ENCODE assay signal across 9 mouse cellular contexts in the genomic region with DNA sequence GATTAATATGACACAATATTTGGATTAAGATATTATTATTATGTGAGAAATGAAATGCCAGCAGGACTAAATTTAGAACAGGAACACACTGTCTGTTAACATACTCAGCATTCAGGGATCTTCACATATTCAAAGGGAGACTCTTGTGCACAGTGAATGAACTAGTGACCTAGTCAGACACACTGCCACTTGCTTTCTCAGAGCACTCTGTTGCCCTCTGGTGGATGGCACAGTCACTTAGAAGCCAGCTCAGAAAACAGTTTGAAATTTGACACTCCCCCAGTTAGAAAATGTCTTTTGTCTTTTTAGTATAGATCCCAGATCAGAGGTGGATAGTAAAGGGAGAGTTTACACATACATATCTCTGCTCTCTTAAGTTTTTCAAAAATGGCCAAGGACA.
DNase-seq lines count a peak whose midpoint lies in the region; ATAC-seq and TF ChIP-seq lines count a peak whose summit lies in the region.
"Had no signal": no experiment of that assay in that cellular context is flagged by ENCODE, and none has a peak within 500 bp of the region (broad histone marks: within the 10 kb centered on the region; RNA-seq: fewer than 3 reads in every experiment).

No protein-coding gene starts in this region.

- no peak overlapping the region for H3K4me2 ChIP-seq in neural tube, embryonic 15.5 days
- H3K4me2 ChIP-seq in midbrain, postnatal 0 days (ENCODE audit: low read depth, low read length, poor library complexity, severe bottlenecking): no peak overlapping the region
- H3K4me2 ChIP-seq in stomach, postnatal 0 days (replicated peaks; ENCODE audit: low read depth): no peak overlapping the region
- H3K4me2 ChIP-seq: embryonic facial prominence, embryonic 13.5 days had no signal

- H3K27ac ChIP-seq in neural tube, embryonic 15.5 days (replicated peaks): no peak overlapping the region
- H3K27ac ChIP-seq in midbrain, postnatal 0 days (ENCODE audit: low read depth, low read length): no peak overlapping the region
- H3K27ac ChIP-seq in stomach, postnatal 0 days (replicated peaks): no peak overlapping the region
- H3K27ac ChIP-seq: embryonic facial prominence, embryonic 13.5 days had no signal

- H3K4me1 ChIP-seq in neural tube, embryonic 15.5 days: no peaks in the 10 kb centered on the region
- no peaks in the 10 kb centered on the region for H3K4me1 ChIP-seq in midbrain, postnatal 0 days (ENCODE audit: insufficient read depth, low read length)
- no peaks in the 10 kb centered on the region for H3K4me1 ChIP-seq in stomach, postnatal 0 days (replicated peaks; ENCODE audit: control insufficient read depth, insufficient read depth)
- H3K4me1 ChIP-seq: embryonic facial prominence, embryonic 13.5 days had no signal

- DNase-seq in neural tube, embryonic 10.5 days (ENCODE audit: extremely low spot score, low spot score): peak; percentile 60
- peak; percentile 12 for DNase-seq in cerebellum, adult 11 months
- peak; percentile 21 to 82 for DNase-seq in frontal cortex, adult 2 months (ENCODE audit: extremely low spot score in 1 of 2, low spot score in 1 of 2)
- DNase-seq in left cerebral cortex, adult 8-10 months (ENCODE audit: low spot score in 2 of 2): peak; percentile 13
- peak; percentile 80 for DNase-seq in midbrain, postnatal 0 days (ENCODE audit: low spot score)
- DNase-seq in stomach, postnatal 0 days (ENCODE audit: low spot score): peak; percentile 73

- ATAC-seq in neural tube, embryonic 15.5 days (ENCODE audit: low FRiP score): no peak
- peak; percentile 61 for ATAC-seq in inflammation-experienced regulatory T-cells, adult 6 months
- no peak for ATAC-seq in midbrain, postnatal 0 days (ENCODE audit: low FRiP score)
- peak; percentile 63; the same call in 1 of the 2 replicates for ATAC-seq in stomach, postnatal 0 days (ENCODE audit: low FRiP score, low TSS enrichment)

- H3K36me3 ChIP-seq in neural tube, embryonic 15.5 days: no peaks in the 10 kb centered on the region
- no peaks in the 10 kb centered on the region for H3K36me3 ChIP-seq in midbrain, postnatal 0 days (ENCODE audit: insufficient read depth, low read length)
- H3K36me3 ChIP-seq in stomach, postnatal 0 days (ENCODE audit: control insufficient read depth, insufficient read depth, low read length): no peaks in the 10 kb centered on the region
- H3K36me3 ChIP-seq: embryonic facial prominence, embryonic 13.5 days had no signal

- TF ChIP-seq CTCF in midbrain, postnatal 0 days (IDR thresholded peaks at IDR 0.05): peak; percentile 89
- peak; percentile 95 for TF ChIP-seq CTCF in stomach, postnatal 0 days (IDR thresholded peaks at IDR 0.05; ENCODE audit: low read depth)

- no peak for TF ChIP-seq EP300 in stomach, postnatal 0 days (optimal IDR thresholded peaks at IDR 0.05)

- H3K4me3 ChIP-seq in neural tube, embryonic 15.5 days (replicated peaks): no peak overlapping the region
- H3K4me3 ChIP-seq in midbrain, postnatal 0 days (ENCODE audit: low read depth, low read length): no peak overlapping the region
- no peak overlapping the region for H3K4me3 ChIP-seq in stomach, postnatal 0 days (ENCODE audit: low read depth, low read length)
- H3K4me3 ChIP-seq: embryonic facial prominence, embryonic 13.5 days had no signal

- no peak overlapping the region for H3K9ac ChIP-seq in neural tube, embryonic 15.5 days (replicated peaks)
- H3K9ac ChIP-seq in midbrain, postnatal 0 days (replicated peaks; ENCODE audit: low read length, poor library complexity, severe bottlenecking): no peak overlapping the region
- H3K9ac ChIP-seq in stomach, postnatal 0 days (ENCODE audit: low read length): no peak overlapping the region
- H3K9ac ChIP-seq: embryonic facial prominence, embryonic 13.5 days had no signal

- H3K9me3 ChIP-seq in neural tube, embryonic 15.5 days (replicated peaks): no peaks in the 10 kb centered on the region
- no peaks in the 10 kb centered on the region for H3K9me3 ChIP-seq in midbrain, postnatal 0 days (ENCODE audit: low read length)
- no peaks in the 10 kb centered on the region for H3K9me3 ChIP-seq in stomach, postnatal 0 days (ENCODE audit: control insufficient read depth, low read length)
- H3K9me3 ChIP-seq: embryonic facial prominence, embryonic 13.5 days had no signal

- H3K27me3 ChIP-seq in neural tube, embryonic 15.5 days (replicated peaks): no peaks in the 10 kb centered on the region
- no peaks in the 10 kb centered on the region for H3K27me3 ChIP-seq in midbrain, postnatal 0 days (ENCODE audit: insufficient read depth, low read length)
- no peaks in the 10 kb centered on the region for H3K27me3 ChIP-seq in stomach, postnatal 0 days (ENCODE audit: control insufficient read depth, insufficient read depth, low read length)
- H3K27me3 ChIP-seq: embryonic facial prominence, embryonic 13.5 days had no signal

Comparison
In these comparisons a context has a peak if more than half of its experiments do, and no peak if none do; other contexts are left out.
1. DNase-seq: peak in every context shown above with its lines; median percentile 80 in midbrain, postnatal 0 days; 73 in stomach, postnatal 0 days; 60 in neural tube, embryonic 10.5 days; 52 in frontal cortex, adult 2 months; 13 in left cerebral cortex, adult 8-10 months; 12 in cerebellum, adult 11 months.
2. ATAC-seq: peak in inflammation-experienced regulatory T-cells, adult 6 months (single experiment) and stomach, postnatal 0 days (single experiment); none in neural tube, embryonic 15.5 days (single experiment) and midbrain, postnatal 0 days (single experiment).